Mouse (Mus musculus): ENCODE measurements at regions not wholly inside any gene's neighbourhood (a gene's known extent, or its start where the extent isn't known, plus 50 kb on each side); places are given as distances from the start of the nearest gene placed in this dataset.

DNA sequence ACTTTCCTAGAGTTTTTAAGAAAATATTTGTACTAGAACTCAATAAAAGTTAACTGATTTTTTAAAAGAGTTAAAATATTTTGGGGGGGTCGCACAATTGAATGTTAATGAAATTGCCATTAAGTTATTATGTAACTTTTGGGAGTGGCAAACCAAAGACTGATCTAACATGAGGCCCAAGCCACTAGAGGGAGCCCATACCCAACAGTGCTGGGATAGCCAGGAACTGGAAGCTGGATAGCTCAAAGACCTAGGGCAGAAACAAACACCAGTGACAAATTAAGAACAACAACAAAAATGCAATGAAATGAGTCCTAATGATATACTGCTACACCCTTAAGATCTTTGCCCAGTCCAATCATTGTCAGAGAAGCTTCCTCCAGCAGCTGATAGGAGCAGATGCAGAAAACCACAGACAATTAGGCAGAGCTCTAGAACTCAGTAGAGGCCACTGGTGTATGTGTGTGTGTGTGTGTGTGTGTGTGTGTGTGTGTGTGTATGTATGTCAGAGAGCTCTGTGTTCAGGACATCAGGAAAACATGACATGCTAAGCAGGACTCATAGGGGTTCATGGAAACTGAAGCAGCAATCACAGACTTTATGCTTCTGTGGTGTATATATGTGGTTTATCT is 1052.6 kb upstream of the Adgrl4 start:
- Histone ChIP-seq H3K4me2 (no peak overlapping the region), H3K36me3 (ENCODE audit: control insufficient read depth, insufficient read depth, low read length) (no peaks in the 10 kb centered on the region), H3K27ac (ENCODE audit: low read depth, low read length) (no peak overlapping the region), H3K9me3 (ENCODE audit: control insufficient read depth, low read length) (no peaks in the 10 kb centered on the region), H3K27me3 (ENCODE audit: control insufficient read depth, insufficient read depth, low read length) (no peaks in the 10 kb centered on the region), H3K9ac (ENCODE audit: low read length) (no peak overlapping the region), H3K4me1 (ENCODE audit: control insufficient read depth, insufficient read depth, low read length) (no peaks in the 10 kb centered on the region), H3K4me3 (ENCODE audit: low read depth, low read length) (no peak overlapping the region)
- ATAC-seq (ENCODE audit: low FRiP score) (peak; percentile 68; the same call in 1 of the 2 replicates), DNase-seq (ENCODE audit: low spot score, missing footprints) (peak; percentile 90)
- WGBS, result 21% methylated on average over 1 of the region's 1 CpGs

DNA sequence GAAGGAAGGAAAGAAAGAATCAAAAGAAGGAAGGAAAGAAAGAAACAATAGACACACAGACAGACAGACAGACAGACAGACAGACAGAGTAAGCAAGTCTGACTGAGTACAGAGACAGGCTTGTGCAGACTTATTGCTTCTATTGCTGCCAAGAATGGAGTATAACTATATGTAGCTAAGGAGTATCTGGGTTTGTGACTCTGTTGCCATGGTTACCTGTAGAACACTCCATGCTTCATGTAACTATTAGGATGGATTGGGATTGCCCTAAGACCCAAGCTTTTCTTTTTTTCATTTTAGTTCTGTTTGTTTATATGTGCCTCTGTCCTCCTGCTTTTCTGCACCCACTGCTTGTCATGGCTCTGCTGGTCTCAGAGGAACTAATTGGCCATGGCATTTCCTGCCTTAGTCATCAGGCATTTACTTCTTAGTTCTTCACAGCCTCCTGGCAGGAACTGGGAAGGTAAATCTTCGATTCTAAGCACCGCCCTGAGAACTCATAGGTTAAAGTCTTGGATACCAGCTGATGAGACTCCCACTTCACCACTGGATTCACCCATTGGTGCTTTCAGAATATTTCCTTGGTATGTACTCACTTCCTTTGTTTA is 1035.9 kb upstream of the Adgrl4 start:
- no peak overlapping the region for H3K27ac ChIP-seq (ENCODE audit: low read depth, low read length)
- WGBS, result 91% methylated on average over 2 of the region's 2 CpGs
- no peak overlapping the region for H3K4me3 ChIP-seq (ENCODE audit: low read depth, low read length)
- no peak for ATAC-seq (ENCODE audit: low FRiP score)
- no peaks in the 10 kb centered on the region for H3K4me1 ChIP-seq (ENCODE audit: control insufficient read depth, insufficient read depth, low read length)
- no peaks in the 10 kb centered on the region for H3K9me3 ChIP-seq (ENCODE audit: control insufficient read depth, low read length)
- no peak for DNase-seq (ENCODE audit: low spot score, missing footprints)
- H3K4me2 ChIP-seq, result no peak overlapping the region
- no peaks in the 10 kb centered on the region for H3K36me3 ChIP-seq (ENCODE audit: control insufficient read depth, insufficient read depth, low read length)
- H3K27me3 ChIP-seq (ENCODE audit: control insufficient read depth, insufficient read depth, low read length), result no peaks in the 10 kb centered on the region
- H3K9ac ChIP-seq (ENCODE audit: low read length), result no peak overlapping the region

DNA sequence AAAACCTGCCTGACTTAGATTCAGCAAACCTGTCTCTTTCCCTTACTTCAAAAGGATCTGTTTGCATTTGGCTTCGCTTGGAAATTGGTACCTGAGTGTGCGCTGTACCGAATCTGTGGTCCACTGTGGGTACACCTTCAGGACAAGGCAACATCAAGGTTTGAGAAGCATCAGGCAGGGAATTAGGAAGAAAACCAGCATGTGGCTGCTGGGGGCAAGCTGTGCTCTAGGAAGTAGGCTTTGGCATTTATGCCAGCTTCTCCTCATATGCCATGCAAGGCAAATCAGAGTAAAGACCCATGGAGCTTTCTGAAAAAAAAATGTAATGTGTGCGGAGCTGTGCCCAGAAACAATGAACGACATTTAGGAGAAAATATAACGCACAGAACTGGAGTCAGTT is 1031.6 kb upstream of the Adgrl4 start:
- H3K9ac ChIP-seq (ENCODE audit: low read length), result no peak overlapping the region
- no peak overlapping the region for H3K4me2 ChIP-seq
- H3K4me1 ChIP-seq (ENCODE audit: control insufficient read depth, insufficient read depth, low read length), result no peaks in the 10 kb centered on the region
- H3K4me3 ChIP-seq (ENCODE audit: low read depth, low read length), result no peak overlapping the region
- no peaks in the 10 kb centered on the region for H3K36me3 ChIP-seq (ENCODE audit: control insufficient read depth, insufficient read depth, low read length)
- 85% methylated on average over 6 of the region's 6 CpGs for WGBS
- no peaks in the 10 kb centered on the region for H3K27me3 ChIP-seq (ENCODE audit: control insufficient read depth, insufficient read depth, low read length)
- H3K9me3 ChIP-seq (ENCODE audit: control insufficient read depth, low read length), result no peaks in the 10 kb centered on the region
- no peak for DNase-seq (ENCODE audit: low spot score, missing footprints)
- ATAC-seq (ENCODE audit: low FRiP score), result no peak
- H3K27ac ChIP-seq (ENCODE audit: low read depth, low read length), result no peak overlapping the region

DNA sequence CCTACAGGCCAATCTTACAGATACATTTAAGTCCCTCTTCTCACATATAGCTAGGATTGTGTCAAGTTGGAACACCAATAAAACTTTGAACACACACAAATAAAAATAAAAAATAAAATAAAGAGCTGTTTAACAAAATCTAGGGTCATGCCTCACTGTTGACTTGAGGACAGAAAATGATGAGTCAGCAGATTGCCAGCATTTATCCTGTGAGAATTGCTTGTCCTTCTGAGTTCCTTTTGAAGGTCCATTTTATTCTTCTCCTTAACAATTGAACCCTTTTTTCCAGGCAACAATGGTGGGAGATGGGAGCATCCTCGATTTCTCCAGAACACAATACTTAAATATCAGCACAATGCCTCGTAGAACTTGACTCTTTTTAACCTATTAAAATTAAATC is 1022.4 kb upstream of the Adgrl4 start:
- Histone ChIP-seq H3K4me1 (ENCODE audit: control insufficient read depth, insufficient read depth, low read length) (no peaks in the 10 kb centered on the region), H3K4me2 (no peak overlapping the region), H3K9me3 (ENCODE audit: control insufficient read depth, low read length) (no peaks in the 10 kb centered on the region), H3K36me3 (ENCODE audit: control insufficient read depth, insufficient read depth, low read length) (no peaks in the 10 kb centered on the region), H3K27me3 (ENCODE audit: control insufficient read depth, insufficient read depth, low read length) (no peaks in the 10 kb centered on the region), H3K4me3 (ENCODE audit: low read depth, low read length) (no peak overlapping the region), H3K27ac (ENCODE audit: low read depth, low read length) (no peak overlapping the region), H3K9ac (ENCODE audit: low read length) (no peak overlapping the region)
- no peak for ATAC-seq (ENCODE audit: low FRiP score)
- DNase-seq (ENCODE audit: low spot score, missing footprints), result no peak
- 83% methylated on average over 2 of the region's 2 CpGs for WGBS

DNA sequence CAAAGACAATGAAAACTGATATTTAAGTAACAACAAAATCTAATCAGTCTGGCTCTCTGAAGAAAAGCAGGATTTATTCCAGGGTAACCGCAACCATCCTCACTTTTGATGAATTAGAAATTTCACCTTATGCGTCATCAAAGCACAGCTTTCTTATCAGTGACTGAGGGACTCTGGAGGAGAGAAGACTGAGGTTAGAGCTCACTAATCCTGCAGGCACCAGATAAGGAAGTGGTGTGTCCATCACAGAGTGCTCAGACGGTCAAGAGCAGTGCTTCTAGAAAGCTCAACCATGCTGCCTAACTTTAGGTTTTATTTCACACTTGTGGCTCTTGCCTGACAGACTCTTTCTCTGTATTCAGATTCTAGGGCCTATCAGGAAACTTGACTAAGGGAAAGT is 1021.2 kb upstream of the Adgrl4 start:
- DNase-seq (ENCODE audit: low spot score, missing footprints) (no peak), ATAC-seq (ENCODE audit: low FRiP score) (no peak)
- no peaks in the 10 kb centered on the region for H3K9me3 ChIP-seq (ENCODE audit: control insufficient read depth, low read length)
- no peaks in the 10 kb centered on the region for H3K4me1 ChIP-seq (ENCODE audit: control insufficient read depth, insufficient read depth, low read length)
- 78% methylated on average over 3 of the region's 3 CpGs for WGBS
- H3K4me2 ChIP-seq, result no peak overlapping the region
- H3K4me3 ChIP-seq (ENCODE audit: low read depth, low read length), result no peak overlapping the region
- H3K36me3 ChIP-seq (ENCODE audit: control insufficient read depth, insufficient read depth, low read length), result no peaks in the 10 kb centered on the region
- no peak overlapping the region for H3K27ac ChIP-seq (ENCODE audit: low read depth, low read length)
- no peak overlapping the region for H3K9ac ChIP-seq (ENCODE audit: low read length)
- no peaks in the 10 kb centered on the region for H3K27me3 ChIP-seq (ENCODE audit: control insufficient read depth, insufficient read depth, low read length)

DNA sequence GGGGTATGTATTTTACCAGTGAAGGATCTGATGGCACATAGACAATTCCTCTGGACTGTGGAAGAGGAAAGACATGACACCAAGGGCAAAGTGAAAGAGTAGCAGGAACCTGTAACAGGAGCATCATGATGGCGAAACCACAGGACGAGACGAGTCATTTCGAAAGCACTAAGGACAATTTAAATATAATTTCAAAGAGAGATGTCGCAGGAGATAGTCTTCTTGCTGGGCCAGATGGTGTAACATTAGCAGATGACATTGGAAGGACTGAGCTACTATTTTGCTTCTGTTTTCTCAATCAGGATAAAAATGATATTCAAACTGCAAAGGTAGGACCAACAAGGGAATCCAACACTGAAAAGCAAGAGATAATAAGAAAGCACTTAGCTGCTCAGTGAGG is 1009.7 kb upstream of the Adgrl4 start:
- Histone ChIP-seq H3K9ac (ENCODE audit: low read length) (no peak overlapping the region), H3K4me1 (ENCODE audit: control insufficient read depth, insufficient read depth, low read length) (no peaks in the 10 kb centered on the region), H3K4me3 (ENCODE audit: low read depth, low read length) (no peak overlapping the region), H3K9me3 (ENCODE audit: control insufficient read depth, low read length) (no peaks in the 10 kb centered on the region), H3K4me2 (no peak overlapping the region), H3K36me3 (ENCODE audit: control insufficient read depth, insufficient read depth, low read length) (no peaks in the 10 kb centered on the region), H3K27me3 (ENCODE audit: control insufficient read depth, insufficient read depth, low read length) (no peaks in the 10 kb centered on the region), H3K27ac (ENCODE audit: low read depth, low read length) (no peak overlapping the region)
- DNase-seq (ENCODE audit: low spot score, missing footprints) (no peak), ATAC-seq (ENCODE audit: low FRiP score) (no peak)
- 95% methylated on average over 5 of the region's 5 CpGs for WGBS

DNA sequence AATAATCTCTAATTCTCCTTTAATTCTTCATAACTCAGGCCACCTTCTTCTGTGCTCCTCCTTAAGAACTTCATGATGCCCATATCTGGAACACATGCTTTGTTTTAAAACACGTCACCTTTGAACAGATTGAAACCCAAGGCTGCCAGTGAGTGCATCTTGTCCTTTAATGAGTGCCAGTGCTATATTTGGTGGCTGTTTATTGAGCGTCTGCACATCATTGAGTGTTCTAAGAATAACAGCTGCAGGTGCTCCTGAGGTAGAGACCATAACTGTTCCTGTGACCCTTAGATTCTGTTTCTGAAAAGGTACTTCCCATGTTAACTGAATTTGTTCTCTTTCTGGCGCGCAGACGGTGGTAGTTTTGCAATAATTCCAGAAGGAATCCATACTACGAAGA is 1006.4 kb upstream of the Adgrl4 start:
- no peaks in the 10 kb centered on the region for H3K4me1 ChIP-seq (ENCODE audit: control insufficient read depth, insufficient read depth, low read length)
- H3K9me3 ChIP-seq (ENCODE audit: control insufficient read depth, low read length), result no peaks in the 10 kb centered on the region
- H3K27me3 ChIP-seq (ENCODE audit: control insufficient read depth, insufficient read depth, low read length), result no peaks in the 10 kb centered on the region
- no peaks in the 10 kb centered on the region for H3K36me3 ChIP-seq (ENCODE audit: control insufficient read depth, insufficient read depth, low read length)
- H3K4me3 ChIP-seq (ENCODE audit: low read depth, low read length), result no peak overlapping the region
- no peak overlapping the region for H3K9ac ChIP-seq (ENCODE audit: low read length)
- WGBS, result 93% methylated on average over 6 of the region's 6 CpGs
- H3K27ac ChIP-seq (ENCODE audit: low read depth, low read length), result no peak overlapping the region
- ATAC-seq (ENCODE audit: low FRiP score) (no peak), DNase-seq (ENCODE audit: low spot score, missing footprints) (no peak)
- H3K4me2 ChIP-seq, result no peak overlapping the region

DNA sequence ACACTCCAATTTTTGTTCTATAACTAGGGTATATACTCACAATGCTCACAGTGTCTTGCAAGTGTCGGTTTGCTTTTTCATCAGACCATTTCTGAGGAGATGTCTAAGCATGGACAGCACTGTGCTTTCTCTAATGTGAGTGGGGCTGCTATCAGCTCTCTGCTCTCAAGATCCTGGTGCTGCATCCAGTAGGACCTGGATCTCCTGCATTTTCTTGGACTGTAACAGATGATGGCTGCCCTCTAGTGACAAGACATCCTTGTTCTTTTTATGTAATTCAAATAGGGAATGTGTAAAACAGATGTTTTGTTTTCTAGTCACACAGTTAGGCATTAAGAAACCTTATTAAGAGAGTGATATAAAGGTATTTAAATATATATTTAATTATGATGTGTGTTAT is 1002.5 kb upstream of the Adgrl4 start:
- Histone ChIP-seq H3K4me3 (ENCODE audit: low read depth, low read length) (no peak overlapping the region), H3K27me3 (ENCODE audit: control insufficient read depth, insufficient read depth, low read length) (no peaks in the 10 kb centered on the region), H3K4me1 (ENCODE audit: control insufficient read depth, insufficient read depth, low read length) (no peaks in the 10 kb centered on the region), H3K4me2 (no peak overlapping the region), H3K36me3 (ENCODE audit: control insufficient read depth, insufficient read depth, low read length) (no peaks in the 10 kb centered on the region), H3K9me3 (ENCODE audit: control insufficient read depth, low read length) (no peaks in the 10 kb centered on the region), H3K9ac (ENCODE audit: low read length) (no peak overlapping the region), H3K27ac (ENCODE audit: low read depth, low read length) (no peak overlapping the region)
- WGBS, result 77% methylated on average over 1 of the region's 1 CpGs
- DNase-seq (ENCODE audit: low spot score, missing footprints) (no peak), ATAC-seq (ENCODE audit: low FRiP score) (0 out of 2 replicates have a peak, but pooled peaks have one; percentile 54)

DNA sequence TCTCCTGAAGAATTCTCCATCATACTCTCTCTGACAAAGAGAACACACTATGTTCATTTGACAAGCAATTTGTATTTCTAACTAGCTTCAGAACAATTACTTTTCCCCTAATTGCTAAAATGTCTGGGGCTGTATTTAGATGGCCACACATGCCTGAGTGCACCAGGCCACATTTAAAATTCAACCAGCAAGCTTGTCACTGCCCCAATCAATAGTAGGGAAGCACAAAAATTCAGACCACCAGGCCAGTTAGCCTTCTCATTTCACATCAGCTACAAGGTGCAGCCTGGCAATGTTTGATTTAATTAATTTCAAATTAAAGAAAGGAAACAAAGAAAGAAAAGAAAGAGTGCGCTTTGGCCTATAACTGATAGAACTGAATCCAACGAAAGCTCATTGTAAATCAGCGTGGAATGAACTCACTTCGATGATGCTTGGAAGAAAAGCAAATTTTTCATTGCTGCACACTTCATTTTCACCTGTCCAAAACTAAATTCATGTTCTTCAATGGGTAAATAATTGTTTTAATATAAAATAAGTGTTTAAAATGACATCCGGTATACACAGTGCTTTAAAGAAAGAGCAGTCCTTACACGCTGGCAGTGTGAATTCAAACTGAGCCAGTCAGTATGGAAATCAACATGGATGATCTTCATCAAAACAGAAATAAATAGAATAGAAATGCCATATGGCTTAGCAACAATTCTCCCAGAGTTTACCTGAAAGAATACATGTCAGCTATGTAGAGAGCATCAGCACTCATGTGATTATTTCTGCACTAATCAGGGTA is 1001.7 kb upstream of the Adgrl4 start:
- WGBS, result 90% methylated on average over 6 of the region's 6 CpGs
- Histone ChIP-seq H3K36me3 (ENCODE audit: control insufficient read depth, insufficient read depth, low read length) (no peaks in the 10 kb centered on the region), H3K9ac (ENCODE audit: low read length) (no peak overlapping the region), H3K9me3 (ENCODE audit: control insufficient read depth, low read length) (no peaks in the 10 kb centered on the region), H3K4me1 (ENCODE audit: control insufficient read depth, insufficient read depth, low read length) (no peaks in the 10 kb centered on the region), H3K27me3 (ENCODE audit: control insufficient read depth, insufficient read depth, low read length) (no peaks in the 10 kb centered on the region), H3K4me2 (no peak overlapping the region), H3K4me3 (ENCODE audit: low read depth, low read length) (no peak overlapping the region), H3K27ac (ENCODE audit: low read depth, low read length) (no peak overlapping the region)
- ATAC-seq (ENCODE audit: low FRiP score), result no peak
- no peak for DNase-seq (ENCODE audit: low spot score, missing footprints)

Data from midbrain, embryonic 11.5 days (tissue).